Mouse (Mus musculus): ENCODE data around the gene Il17rc.

Gene Il17rc

GRCm38 (mm10) chr6:113455007-113455406, 16.2 kb upstream of the Il17rc start:
- no peak for DNase-seq (ENCODE audit: low spot score)

- DNase-seq (ENCODE audit: low spot score): no peak
These were observed 13.2 kb upstream of the Il17rc start, which contains the start of gene Il17re for GRCm38 (mm10) chr6:113457952-113458534. Gene Il17re, plus strand, starts transcription at chr6:113458484.

- DNase-seq (ENCODE audit: low spot score): no peak
These were observed 12.6 kb upstream of the Il17rc start for GRCm38 (mm10) chr6:113458635-113459034.

GRCm38 (mm10) chr6:113464040-113464439, 7.2 kb upstream of the Il17rc start:
- DNase-seq (ENCODE audit: low spot score): no peak

- no peak for DNase-seq (ENCODE audit: low spot score)
These were observed 5.6 kb upstream of the Il17rc start for GRCm38 (mm10) chr6:113465602-113466001.

- no peak for DNase-seq (ENCODE audit: low spot score)
These were observed 2.7 kb upstream of the Il17rc start for GRCm38 (mm10) chr6:113468512-113468911.

GRCm38 (mm10) chr6:113469021-113469420, 2.2 kb upstream of the Il17rc start:
- DNase-seq (ENCODE audit: low spot score): peak; percentile 78

GRCm38 (mm10) chr6:113469432-113469831, 1.8 kb upstream of the Il17rc start:
- DNase-seq (ENCODE audit: low spot score): peak; percentile 93

- no peak for DNase-seq (ENCODE audit: low spot score)
These were observed 834 bp downstream of the Il17rc start for GRCm38 (mm10) chr6:113472061-113472460.

- no peak for DNase-seq (ENCODE audit: low spot score)
These were observed 2.0 kb downstream of the Il17rc start for GRCm38 (mm10) chr6:113473246-113473645.

- DNase-seq (ENCODE audit: low spot score): no peak
These were observed 2.5 kb downstream of the Il17rc start for GRCm38 (mm10) chr6:113473715-113474114.

GRCm38 (mm10) chr6:113477353-113477752, 6.1 kb downstream of the Il17rc start:
- DNase-seq (ENCODE audit: low spot score): no peak

GRCm38 (mm10) chr6:113478906-113479305, 7.7 kb downstream of the Il17rc start:
- no peak for DNase-seq (ENCODE audit: low spot score)

- no peak for DNase-seq (ENCODE audit: low spot score)
These were observed 9.5 kb downstream of the Il17rc start for GRCm38 (mm10) chr6:113480555-113481373.

- peak; percentile 62 for DNase-seq (ENCODE audit: low spot score)
These were observed 11.4 kb downstream of the Il17rc start for GRCm38 (mm10) chr6:113482477-113483099.

GRCm38 (mm10) chr6:113483100-113483615, 11.9 kb downstream of the Il17rc start, which contains the start of gene Creld1:
Gene Creld1, plus strand, starts transcription at chr6:113483297.
- DNase-seq (ENCODE audit: low spot score): peak; percentile 95

GRCm38 (mm10) chr6:113483729-113484128, 12.5 kb downstream of the Il17rc start:
- no peak for DNase-seq (ENCODE audit: low spot score)

GRCm38 (mm10) chr6:113487125-113487576, 15.9 kb downstream of the Il17rc start:
- no peak for DNase-seq (ENCODE audit: low spot score)

GRCm38 (mm10) chr6:113489410-113489809, 18.2 kb downstream of the Il17rc start:
- DNase-seq (ENCODE audit: low spot score): no peak

- no peak for DNase-seq (ENCODE audit: low spot score)
These were observed 21.1 kb downstream of the Il17rc start for GRCm38 (mm10) chr6:113492101-113492864.

GRCm38 (mm10) chr6:113494258-113494788, 23.1 kb downstream of the Il17rc start:
- peak; percentile 90 for DNase-seq (ENCODE audit: low spot score)
